Mouse (Mus musculus) cortical plate, adult 2 months (tissue): ENCODE measurements at regions not wholly inside any gene's neighbourhood (a gene's known extent, or its start where the extent isn't known, plus 50 kb on each side); places are given as distances from the start of the nearest gene placed in this dataset.

Source experiments
- H3K27ac ChIP-seq: fragments of 200-500 bp; 2 replicates; pipeline ENCODE4 v1.5.1; 2012; ENCODE audit warnings: low read length, control low read depth, inconsistent platforms; ENCODE audit not compliant: insufficient read depth
- H3K4me1 ChIP-seq: fragments of 200-500 bp; 2 replicates; pipeline ENCODE4 v1.6.1; 2011; ENCODE audit warnings: low read length; ENCODE audit not compliant: control insufficient read depth, insufficient read depth
- H3K4me3 ChIP-seq: fragments of 200-500 bp; 2 replicates; pipeline ENCODE4 v1.5.1; 2011; ENCODE audit warnings: mild to moderate bottlenecking, low read length, control low read depth; ENCODE audit not compliant: insufficient read depth
- CTCF ChIP-seq: fragments of 200-500 bp; IDR thresholded peaks from 2 replicates; pipeline ENCODE4 v1.5.1; 2011; ENCODE audit warnings: mild to moderate bottlenecking, control low read depth, low read length; ENCODE audit not compliant: insufficient read depth; ENCODE audit errors: extremely low read depth
- POLR2A ChIP-seq: fragments of 200-500 bp; IDR thresholded peaks from 2 replicates; pipeline ENCODE4 v1.6.1; 2011; ENCODE audit warnings: mild to moderate bottlenecking, low read length, control low read depth; ENCODE audit not compliant: insufficient read depth; ENCODE audit errors: extremely low read depth

DNA sequence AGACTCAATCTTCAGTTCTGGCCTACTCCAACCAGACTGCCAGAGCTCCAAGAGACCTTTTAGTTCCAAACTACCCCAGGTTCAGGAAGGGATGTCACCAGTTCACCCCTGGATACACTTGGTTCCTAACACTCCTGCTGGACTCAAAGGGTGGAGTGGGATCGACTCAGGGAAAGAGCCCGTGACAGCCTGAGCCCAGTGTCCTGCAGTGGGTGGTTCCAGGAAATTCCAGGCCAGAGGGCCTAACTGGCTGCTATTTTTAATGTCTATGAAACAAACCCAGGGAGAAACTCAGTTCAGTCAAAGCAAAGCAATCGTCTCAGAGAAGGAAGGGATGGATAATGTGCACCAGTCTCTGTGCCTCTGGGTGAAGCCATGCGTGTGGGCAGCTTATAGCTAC lies 124.3 kb upstream of the Foxa2 start:
- H3K4me1 ChIP-seq: peaks cover 2% of the 10 kb centered on the region
- peak overlapping the region; percentile 71; the same call in 1 of the 2 replicates for H3K27ac ChIP-seq
- no peak overlapping the region for H3K4me3 ChIP-seq
- TF ChIP-seq POLR2A (no peak), CTCF (no peak)

DNA sequence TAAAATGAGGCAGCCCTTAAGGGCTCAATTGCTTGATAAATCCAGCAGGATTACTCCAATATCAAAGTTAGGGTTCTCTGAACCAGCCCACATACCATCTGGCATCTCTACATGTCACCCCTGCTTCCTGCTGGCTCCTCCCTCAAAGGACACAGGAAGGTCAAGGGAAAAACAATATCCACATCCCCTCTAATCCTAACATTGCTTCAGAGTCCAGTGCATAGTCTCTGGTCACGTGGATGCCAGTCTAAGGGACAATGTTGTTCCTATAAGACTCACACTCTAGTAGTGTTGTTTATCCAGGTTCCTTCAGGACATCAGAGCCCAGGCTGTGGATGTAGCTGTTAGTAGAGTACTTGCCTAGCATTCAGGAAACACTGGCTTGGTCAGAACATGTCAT lies 124.9 kb upstream of the Foxa2 start:
- no peak overlapping the region for H3K4me3 ChIP-seq
- TF ChIP-seq CTCF (no peak), POLR2A (no peak)
- no peak overlapping the region for H3K27ac ChIP-seq
- peaks cover 2% of the 10 kb centered on the region for H3K4me1 ChIP-seq

DNA sequence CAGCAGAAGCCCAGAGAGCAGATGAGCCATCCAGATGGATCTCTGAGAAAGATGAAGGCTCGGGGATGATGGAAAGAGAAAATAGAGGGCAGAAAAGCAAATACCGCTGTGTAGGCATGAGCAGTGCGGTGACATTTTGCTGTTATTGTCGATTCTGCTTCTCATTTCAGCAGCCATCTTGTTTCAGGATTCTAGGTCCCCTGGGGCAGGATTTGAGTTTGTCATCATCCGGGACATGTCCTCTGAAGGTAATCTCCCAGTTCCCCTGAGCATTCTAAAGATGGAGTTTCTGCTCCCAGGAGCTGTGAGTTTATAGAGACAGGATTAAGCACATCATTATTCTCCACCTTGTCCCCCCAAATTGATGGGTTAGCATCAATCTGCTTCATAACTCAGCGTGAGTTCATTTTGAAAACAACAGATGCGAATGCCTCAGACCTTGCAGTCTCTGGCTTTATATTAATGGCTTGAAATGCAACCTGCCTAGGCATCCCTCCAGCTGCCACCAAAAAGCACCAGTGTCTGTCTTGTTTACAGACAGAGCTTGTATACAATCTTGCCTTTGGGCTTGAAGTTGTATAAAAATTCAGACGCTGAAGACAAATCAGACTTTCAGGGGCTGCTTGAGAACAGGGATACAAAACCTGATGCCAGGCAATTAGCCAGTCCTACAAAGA lies 128.6 kb upstream of the Foxa2 start:
- no peak overlapping the region for H3K4me3 ChIP-seq
- no peak overlapping the region for H3K27ac ChIP-seq
- TF ChIP-seq POLR2A (no peak), CTCF (no peak)
- peaks cover 2% of the 10 kb centered on the region for H3K4me1 ChIP-seq

DNA sequence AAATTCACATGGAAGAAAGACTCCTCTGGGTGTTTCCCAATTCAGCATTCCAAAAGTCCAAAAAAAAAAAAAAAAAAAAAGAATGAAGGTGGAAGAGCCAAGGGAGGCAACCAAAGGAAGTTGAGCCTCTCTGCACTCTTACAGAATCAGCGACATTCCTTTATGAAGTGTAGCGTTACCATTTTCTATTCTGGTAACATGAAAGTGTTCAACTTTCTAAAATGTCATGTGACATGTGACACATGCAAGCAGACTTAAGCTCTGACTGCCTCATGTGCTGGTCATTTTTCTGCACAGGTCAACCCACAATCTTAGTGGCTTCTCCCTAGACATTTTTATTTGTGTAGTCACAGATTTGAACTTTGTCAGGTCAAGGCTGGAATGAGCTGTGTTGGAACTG lies 133.5 kb upstream of the Foxa2 start:
- TF ChIP-seq POLR2A (no peak), CTCF (no peak)
- H3K27ac ChIP-seq: no peak overlapping the region
- H3K4me3 ChIP-seq: no peak overlapping the region
- no peaks in the 10 kb centered on the region for H3K4me1 ChIP-seq

DNA sequence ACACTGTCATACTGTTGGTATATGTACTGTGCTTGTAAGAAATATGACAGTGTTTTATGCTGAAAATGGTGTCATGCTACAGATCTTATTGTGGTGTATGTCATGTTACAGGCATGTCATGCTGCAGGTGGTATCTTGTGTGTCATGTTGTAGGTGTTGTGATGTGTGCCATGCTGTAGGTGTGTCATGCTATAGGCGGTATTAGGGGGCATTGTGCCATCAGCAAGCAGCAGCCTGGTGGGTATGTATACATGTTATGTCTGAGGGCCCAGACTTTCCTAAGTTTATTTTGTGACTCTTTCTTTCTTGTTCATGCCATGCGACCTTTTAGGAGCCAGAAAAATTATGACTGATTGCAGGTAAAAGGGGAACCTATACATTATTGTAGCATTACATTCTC lies 134.7 kb upstream of the Foxa2 start:
- H3K27ac ChIP-seq: no peak overlapping the region
- H3K4me3 ChIP-seq: no peak overlapping the region
- TF ChIP-seq CTCF (no peak), POLR2A (no peak)
- H3K4me1 ChIP-seq: no peaks in the 10 kb centered on the region

DNA sequence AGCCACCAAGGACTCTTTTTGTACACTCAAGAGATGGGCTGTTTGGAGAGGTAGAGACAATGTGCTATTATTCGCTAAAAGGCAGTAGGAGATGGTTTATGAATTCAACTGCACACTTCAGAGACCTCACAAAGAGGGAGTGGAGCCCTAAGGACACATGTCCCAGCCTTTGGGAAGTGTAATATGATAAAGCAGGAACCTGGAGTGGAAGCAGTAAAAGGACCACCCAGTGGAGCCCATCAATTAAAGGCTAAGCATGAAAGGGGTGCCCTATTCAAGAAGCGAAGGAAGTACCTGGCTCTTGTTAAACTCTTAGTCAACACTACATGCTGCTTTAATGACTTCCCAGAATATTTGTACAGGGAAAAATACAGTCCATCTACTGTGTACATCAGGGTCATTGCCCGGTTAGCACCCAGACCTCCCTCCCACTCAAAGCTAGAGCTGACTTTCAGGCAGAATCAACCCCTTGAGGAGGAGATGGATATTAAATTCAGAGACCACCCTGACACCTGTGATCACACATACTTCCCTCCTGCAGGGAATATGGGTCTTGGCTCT lies 135.8 kb upstream of the Foxa2 start:
- H3K4me1 ChIP-seq: no peaks in the 10 kb centered on the region
- H3K4me3 ChIP-seq: no peak overlapping the region
- TF ChIP-seq CTCF (no peak), POLR2A (no peak)
- no peak overlapping the region for H3K27ac ChIP-seq

DNA sequence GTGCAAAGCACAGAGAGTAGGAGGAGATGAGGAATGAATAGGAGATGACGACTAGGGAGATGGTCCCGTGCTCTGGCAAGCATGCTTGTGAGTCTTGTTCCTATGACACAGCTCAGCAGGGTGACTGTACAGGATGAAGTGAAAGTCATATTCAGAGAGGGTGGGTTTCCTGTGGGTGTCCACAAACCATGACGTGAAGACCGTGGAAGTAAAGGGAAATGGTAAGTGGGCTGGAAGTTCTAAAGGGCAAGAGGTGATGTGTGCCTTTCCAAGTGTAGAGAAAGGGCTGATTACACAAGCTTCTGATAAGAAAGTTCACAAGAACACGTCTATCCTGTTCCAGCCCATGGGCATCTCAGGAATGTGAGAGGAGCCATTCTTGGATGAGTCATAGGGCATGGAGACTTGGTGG lies 138.0 kb upstream of the Foxa2 start:
- H3K27ac ChIP-seq: no peak overlapping the region
- no peak overlapping the region for H3K4me3 ChIP-seq
- TF ChIP-seq POLR2A (no peak), CTCF (no peak)
- no peaks in the 10 kb centered on the region; the same call in 1 of the 2 replicates for H3K4me1 ChIP-seq

DNA sequence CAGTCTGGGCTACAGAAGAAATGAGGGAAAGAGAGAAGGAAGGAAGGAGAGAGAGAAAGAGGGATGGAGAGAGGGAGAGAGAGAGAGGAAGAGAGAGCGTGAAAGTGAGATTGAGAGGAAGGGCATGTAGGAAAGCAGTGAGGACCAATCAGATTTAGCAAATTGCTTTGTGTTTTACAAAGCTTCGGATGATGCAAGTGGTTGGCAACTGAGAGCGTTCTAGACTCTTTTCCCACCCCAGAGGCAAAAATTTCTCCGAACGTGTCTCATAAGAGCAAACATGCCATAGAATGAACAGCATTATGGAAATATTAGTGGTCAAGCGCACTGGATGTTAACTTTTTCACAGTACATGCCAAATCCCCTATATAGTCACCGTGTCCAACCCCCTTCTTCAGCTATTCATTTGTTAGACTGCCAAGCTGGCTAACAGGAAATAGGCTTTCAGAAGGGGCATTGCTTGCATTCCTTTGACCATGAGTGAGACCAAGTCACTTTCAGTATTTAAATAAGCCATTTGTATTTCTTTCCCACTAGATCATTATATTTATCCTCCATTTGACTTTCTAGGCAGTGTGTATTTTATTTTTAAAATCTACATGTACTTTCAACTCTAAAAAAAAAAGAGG lies 139.7 kb upstream of the Foxa2 start:
- TF ChIP-seq POLR2A (no peak), CTCF (no peak)
- H3K4me3 ChIP-seq: no peak overlapping the region
- no peaks in the 10 kb centered on the region; the same call in 1 of the 2 replicates for H3K4me1 ChIP-seq
- no peak overlapping the region for H3K27ac ChIP-seq

DNA sequence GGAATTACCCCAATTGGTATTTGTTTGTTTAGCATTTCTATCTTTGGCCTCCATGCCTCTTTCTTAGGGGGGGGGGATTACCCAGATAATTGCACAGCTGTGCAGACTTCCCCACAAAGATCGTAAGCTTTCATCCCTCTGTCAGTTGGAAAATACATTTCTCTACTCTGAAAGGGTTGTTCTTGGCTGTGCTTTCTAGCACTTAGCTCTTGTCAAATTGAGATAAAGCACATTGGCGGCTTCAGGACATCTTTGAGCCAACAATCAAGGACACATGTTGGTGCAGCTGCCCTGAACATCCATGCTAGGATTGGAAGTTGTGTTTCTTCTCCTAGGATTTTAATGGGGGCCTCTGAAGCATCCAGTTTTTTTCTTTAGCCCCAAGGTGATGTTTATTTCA lies 142.1 kb upstream of the Foxa2 start:
- no peak for TF ChIP-seq CTCF

DNA sequence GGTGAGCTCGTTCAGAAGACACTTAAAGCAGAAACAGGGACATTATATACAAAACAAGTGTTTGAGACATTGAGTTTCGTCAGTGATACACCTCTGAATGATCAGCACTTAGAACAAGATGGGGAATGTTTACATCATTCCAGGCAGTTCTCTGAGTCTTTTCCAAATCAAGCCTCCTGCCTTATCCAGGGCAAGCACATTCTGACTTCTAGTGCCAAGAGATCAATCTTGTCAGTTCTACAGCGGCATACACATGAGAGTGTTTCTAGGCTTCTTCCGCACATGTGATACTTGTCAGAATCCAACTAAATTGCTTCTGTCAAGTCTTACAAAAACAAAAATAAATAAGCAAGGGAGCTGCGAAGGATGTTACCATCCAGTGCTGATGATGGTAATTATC lies 142.5 kb upstream of the Foxa2 start:
- no peak overlapping the region; the same call in 1 of the 2 replicates for H3K27ac ChIP-seq
- TF ChIP-seq POLR2A (no peak), CTCF (no peak)
- no peaks in the 10 kb centered on the region; the same call in 1 of the 2 replicates for H3K4me1 ChIP-seq
- no peak overlapping the region for H3K4me3 ChIP-seq

More for the DNA sequence above, 142.1 kb upstream of the Foxa2 start:
- no peaks in the 10 kb centered on the region; the same call in 1 of the 2 replicates for H3K4me1 ChIP-seq
- H3K27ac ChIP-seq: no peak overlapping the region
- H3K4me3 ChIP-seq: no peak overlapping the region
